Mouse (Mus musculus) layer of hippocampus, postnatal 36 days (tissue): Measurements from ENCODE around the gene Thy1. TPM values are rescaled to one million over a fixed set of nuclear protein-coding genes. Genes with fewer than 3 reads are reported as not detected.

Source experiments
- DNase-seq, 2 experiments: peaks; one replicate each; pipeline ENCODE4 v3.0.0; 2022
- total RNA-seq, 2 experiments: library from RNA; stranded (reverse); gene quantifications; 2 replicates each; pipeline ENCODE4 v1.2.3; 2021

Thy1 gene
- total RNA-seq, 2 experiments from 2014 or later: 786 to 920 TPM

GRCm38 (mm10) chr9:44067241-44067959 lies 24.2 kb downstream of the Thy1 start:
- peak in 1 of 2 experiments; percentile 41 for DNase-seq

- DNase-seq: peak in 1 of 2 experiments; percentile 8
These were observed 24.8 kb downstream of the Thy1 start for GRCm38 (mm10) chr9:44067960-44068330.

GRCm38 (mm10) chr9:44069252-44069651 lies 26.1 kb downstream of the Thy1 start:
- no peak for DNase-seq

GRCm38 (mm10) chr9:44070113-44070843 lies 27.1 kb downstream of the Thy1 start:
- DNase-seq: no peak

GRCm38 (mm10) chr9:44070844-44071231 lies 27.7 kb downstream of the Thy1 start:
- DNase-seq: peak in 1 of 2 experiments; percentile 2

GRCm38 (mm10) chr9:44071914-44072598 lies 28.9 kb downstream of the Thy1 start:
- DNase-seq: peak; percentile 64 to 66

GRCm38 (mm10) chr9:44072599-44072915 lies 29.4 kb downstream of the Thy1 start:
- DNase-seq: peak in 1 of 2 experiments; percentile 37

GRCm38 (mm10) chr9:44073115-44073514 lies 29.9 kb downstream of the Thy1 start:
- DNase-seq: peak in 1 of 2 experiments; percentile 29

- no peak for DNase-seq
These were observed 31.5 kb downstream of the Thy1 start for GRCm38 (mm10) chr9:44074395-44075275.

- no peak for DNase-seq
These were observed 32.3 kb downstream of the Thy1 start for GRCm38 (mm10) chr9:44075276-44075995.

GRCm38 (mm10) chr9:44075996-44076763 lies 33.0 kb downstream of the Thy1 start:
- no peak for DNase-seq

- peak in 1 of 2 experiments; percentile 55 for DNase-seq
These were observed 33.6 kb downstream of the Thy1 start for GRCm38 (mm10) chr9:44076764-44077120.

GRCm38 (mm10) chr9:44077266-44077910 lies 34.2 kb downstream of the Thy1 start:
- DNase-seq: no peak

GRCm38 (mm10) chr9:44078136-44078797 lies 35.1 kb downstream of the Thy1 start:
- DNase-seq: no peak

- peak; percentile 72 for DNase-seq
These were observed 36.0 kb downstream of the Thy1 start for GRCm38 (mm10) chr9:44078955-44079756.

GRCm38 (mm10) chr9:44079997-44080780 lies 37.0 kb downstream of the Thy1 start:
- no peak for DNase-seq

- peak in 1 of 2 experiments; percentile 52 for DNase-seq
These were observed 37.8 kb downstream of the Thy1 start for GRCm38 (mm10) chr9:44080953-44081352.

GRCm38 (mm10) chr9:44081581-44081980 lies 38.4 kb downstream of the Thy1 start:
- DNase-seq: no peak
